Mouse (Mus musculus) brown adipose tissue, adult 24 weeks (tissue): ENCODE measurements around the gene Camta1. TPM values are rescaled to one million over a fixed set of nuclear protein-coding genes. Genes with fewer than 3 reads are reported as not detected.

Experiments used
- H3K27ac ChIP-seq: fragments of 200-500 bp; replicated peaks from 2 replicates; pipeline ENCODE4 v1.5.1; 2012; ENCODE audit warnings: low read depth, mild to moderate bottlenecking, low read length
- H3K4me1 ChIP-seq: fragments of 200-500 bp; 2 replicates; pipeline ENCODE4 v1.6.1; 2012; ENCODE audit warnings: low read length, mixed read lengths; ENCODE audit not compliant: control insufficient read depth, insufficient read depth, insufficient read length
- H3K4me3 ChIP-seq: fragments of 200-500 bp; 2 replicates; pipeline ENCODE4 v1.5.1; 2012; ENCODE audit warnings: low read depth, mild to moderate bottlenecking, low read length, moderate library complexity; ENCODE audit not compliant: insufficient read depth
- polyA plus RNA-seq: library from polyadenylated mRNA; stranded (reverse); fragments of >200 nt; gene quantifications from 2 replicates; pipeline ENCODE4 v1.2.4, GENCODE M21; 2012; ENCODE audit not compliant: missing spikeins, insufficient read depth, insufficient read length

Gene Camta1
- polyA plus RNA-seq, 1 experiment: 56.8 TPM

- H3K4me3 ChIP-seq: no peak overlapping the region
- no peaks in the 10 kb centered on the region; the same call in 1 of the 2 replicates for H3K4me1 ChIP-seq
- no peak overlapping the region for H3K27ac ChIP-seq
Observed at GRCm38 (mm10) chr4:151164309-151164708, 697.4 kb downstream of the Camta1 start.

- Histone ChIP-seq H3K4me3 (no peak overlapping the region), H3K27ac (no peak overlapping the region), H3K4me1 (no peaks in the 10 kb centered on the region; the same call in 1 of the 2 replicates)
Observed at GRCm38 (mm10) chr4:151161869-151162268, 699.8 kb downstream of the Camta1 start.

DNA sequence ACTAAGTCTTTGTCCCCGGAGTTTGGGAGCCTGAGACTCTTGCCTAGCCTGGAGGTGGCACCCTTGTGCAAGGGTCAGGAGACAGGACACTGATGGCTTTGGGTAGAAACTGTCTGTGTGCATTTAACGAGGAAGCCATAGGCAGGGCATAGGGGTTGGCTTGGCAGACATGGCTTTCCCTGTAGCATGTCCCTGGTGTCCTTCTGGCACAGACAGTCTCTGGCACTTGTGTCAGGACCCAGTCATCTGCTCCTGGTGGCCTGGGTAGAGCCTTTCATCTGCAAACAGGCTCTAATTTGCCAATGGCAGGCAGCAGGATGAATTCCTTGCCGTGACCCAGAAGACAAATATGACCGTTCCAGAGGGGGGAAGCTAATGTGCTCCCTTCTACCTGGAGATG, 700.7 kb downstream of the Camta1 start:
- H3K4me3 ChIP-seq: no peak overlapping the region
- H3K4me1 ChIP-seq: no peaks in the 10 kb centered on the region; the same call in 1 of the 2 replicates
- no peak overlapping the region for H3K27ac ChIP-seq

- H3K4me3 ChIP-seq: no peak overlapping the region
- no peaks in the 10 kb centered on the region for H3K4me1 ChIP-seq
Observed at GRCm38 (mm10) chr4:151160476-151160875, 701.2 kb downstream of the Camta1 start.

GRCm38 (mm10) chr4:151158250-151158649, 703.4 kb downstream of the Camta1 start:
- no peak overlapping the region for H3K4me3 ChIP-seq
- H3K4me1 ChIP-seq: no peaks in the 10 kb centered on the region
- no peak overlapping the region for H3K27ac ChIP-seq

More at GRCm38 (mm10) chr4:151160476-151160875, 701.2 kb downstream of the Camta1 start:
- no peak overlapping the region for H3K27ac ChIP-seq

DNA sequence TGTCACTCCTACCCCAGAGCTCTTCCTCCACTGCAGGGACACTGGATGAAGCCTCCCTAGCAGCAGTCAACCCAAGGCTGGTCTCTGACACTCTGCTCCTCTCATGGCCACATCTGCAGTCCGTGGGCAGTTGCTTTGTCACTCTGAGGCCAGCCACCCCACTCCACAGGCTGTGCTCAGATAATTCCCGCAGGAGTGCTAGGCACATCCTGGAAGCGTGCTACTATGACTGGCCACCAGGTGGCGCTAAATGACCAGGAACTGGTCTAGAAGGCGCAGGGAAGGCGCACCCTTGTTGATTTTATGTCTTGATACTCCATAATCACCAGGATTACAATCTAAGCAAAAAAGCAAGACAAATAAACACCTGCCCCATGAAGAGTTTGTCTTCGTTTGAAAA, 704.8 kb downstream of the Camta1 start:
- H3K27ac ChIP-seq: no peak overlapping the region
- H3K4me3 ChIP-seq: no peak overlapping the region
- 0 out of 2 replicates have a peak, but pooled peaks cover 2% of the 10 kb centered on the region for H3K4me1 ChIP-seq

- Histone ChIP-seq H3K4me1 (0 out of 2 replicates have a peak, but pooled peaks cover 2% of the 10 kb centered on the region), H3K27ac (no peak overlapping the region), H3K4me3 (no peak overlapping the region)
Observed at GRCm38 (mm10) chr4:151155587-151155986, 706.1 kb downstream of the Camta1 start.

- Histone ChIP-seq H3K27ac (no peak overlapping the region), H3K4me1 (0 out of 2 replicates have a peak, but pooled peaks cover 2% of the 10 kb centered on the region), H3K4me3 (no peak overlapping the region)
Observed at GRCm38 (mm10) chr4:151154306-151154705, 707.4 kb downstream of the Camta1 start.

DNA sequence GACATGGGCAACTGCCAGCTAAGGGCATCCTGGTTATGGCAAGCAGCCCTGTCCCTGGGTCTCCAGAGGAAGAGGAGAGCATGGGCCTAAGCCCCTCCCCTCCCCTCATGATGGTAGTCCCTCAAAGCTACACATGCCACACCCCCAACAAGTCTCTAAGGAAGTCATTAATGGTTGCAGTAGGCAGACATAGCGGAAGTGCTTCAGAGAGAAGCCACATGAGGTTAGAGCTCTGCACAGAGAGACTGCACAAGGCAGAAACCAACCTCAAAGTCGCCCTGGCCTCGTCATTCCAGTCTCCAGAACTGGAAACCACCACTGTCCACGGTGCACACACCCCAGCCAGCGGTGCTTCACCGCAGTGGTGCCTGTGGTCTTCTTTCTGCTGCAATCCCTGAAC, 709.7 kb downstream of the Camta1 start:
- H3K27ac ChIP-seq: no peak overlapping the region
- no peak overlapping the region for H3K4me3 ChIP-seq
- 0 out of 2 replicates have a peak, but pooled peaks cover 2% of the 10 kb centered on the region for H3K4me1 ChIP-seq

GRCm38 (mm10) chr4:151150842-151151241, 710.8 kb downstream of the Camta1 start:
- 0 out of 2 replicates have a peak, but pooled peaks cover 2% of the 10 kb centered on the region for H3K4me1 ChIP-seq

GRCm38 (mm10) chr4:151150115-151150514, 711.6 kb downstream of the Camta1 start:
- no peak overlapping the region for H3K4me3 ChIP-seq
- H3K27ac ChIP-seq: no peak overlapping the region
- 0 out of 2 replicates have a peak, but pooled peaks cover 2% of the 10 kb centered on the region for H3K4me1 ChIP-seq

More at GRCm38 (mm10) chr4:151150842-151151241, 710.8 kb downstream of the Camta1 start:
- Histone ChIP-seq H3K4me3 (no peak overlapping the region), H3K27ac (no peak overlapping the region)

GRCm38 (mm10) chr4:151147541-151147940, 714.1 kb downstream of the Camta1 start:
- Histone ChIP-seq H3K4me1 (0 out of 2 replicates have a peak, but pooled peaks cover 2% of the 10 kb centered on the region), H3K4me3 (no peak overlapping the region), H3K27ac (no peak overlapping the region)

GRCm38 (mm10) chr4:151144121-151144520, 717.6 kb downstream of the Camta1 start:
- no peaks in the 10 kb centered on the region for H3K4me1 ChIP-seq
- H3K27ac ChIP-seq: no peak overlapping the region
- no peak overlapping the region for H3K4me3 ChIP-seq

DNA sequence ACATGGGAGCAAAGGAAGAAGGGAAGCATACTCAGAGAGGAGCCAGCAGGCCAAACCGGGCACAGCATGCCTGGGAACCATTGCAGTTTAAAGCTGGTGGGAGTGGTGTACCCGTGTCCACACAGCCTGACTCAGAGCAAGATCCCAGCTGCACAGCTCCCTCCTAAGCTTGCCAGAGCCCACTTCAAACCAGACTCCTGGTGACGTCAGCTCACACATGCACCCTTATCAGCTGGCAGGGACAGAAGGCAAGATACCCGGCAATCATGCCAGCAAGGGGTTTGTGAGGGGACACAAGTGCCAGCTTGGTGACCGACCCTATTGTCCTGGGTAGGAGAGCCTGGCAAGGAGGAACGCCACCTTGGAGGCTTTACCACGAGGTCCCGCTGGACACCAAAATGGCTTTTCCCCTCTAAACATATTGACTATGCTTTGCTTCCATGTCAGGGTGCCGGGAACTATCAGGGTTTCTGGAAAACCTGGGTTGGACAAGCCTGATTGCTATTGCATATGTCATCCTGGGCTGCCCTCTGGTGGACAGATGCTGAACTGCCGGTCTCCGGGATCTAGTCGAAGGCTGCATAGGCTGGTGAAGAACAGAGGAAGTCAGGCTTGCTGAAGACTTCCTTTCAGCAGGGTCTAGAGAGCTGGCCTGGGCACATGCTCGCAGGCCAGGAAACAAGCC, 720.3 kb downstream of the Camta1 start:
- no peak overlapping the region for H3K27ac ChIP-seq
- H3K4me3 ChIP-seq: no peak overlapping the region

GRCm38 (mm10) chr4:151140368-151140982, 721.2 kb downstream of the Camta1 start:
- Histone ChIP-seq H3K27ac (no peak overlapping the region), H3K4me3 (no peak overlapping the region), H3K4me1 (peaks cover 6% of the 10 kb centered on the region; the same call in 1 of the 2 replicates)

More for the DNA sequence above, 720.3 kb downstream of the Camta1 start:
- 0 out of 2 replicates have a peak, but pooled peaks cover 2% of the 10 kb centered on the region for H3K4me1 ChIP-seq
